Mouse (Mus musculus) brown adipose tissue, adult 24 weeks (tissue): Measurements from ENCODE around the gene Tmem14a. TPM values are rescaled to one million over a fixed set of nuclear protein-coding genes. Genes with fewer than 3 reads are reported as not detected.
"Not testable (repeated sequence)": the region's sequence is repeated elsewhere in the genome, so short reads cannot be mapped to it uniquely, and the experiment has no call there.

Experiments used
- H3K27ac ChIP-seq: fragments of 200-500 bp; replicated peaks from 2 replicates; pipeline ENCODE4 v1.5.1; 2012; ENCODE audit warnings: low read depth, mild to moderate bottlenecking, low read length
- H3K4me1 ChIP-seq: fragments of 200-500 bp; 2 replicates; pipeline ENCODE4 v1.6.1; 2012; ENCODE audit warnings: low read length, mixed read lengths; ENCODE audit not compliant: control insufficient read depth, insufficient read depth, insufficient read length
- H3K4me3 ChIP-seq: fragments of 200-500 bp; 2 replicates; pipeline ENCODE4 v1.5.1; 2012; ENCODE audit warnings: low read depth, mild to moderate bottlenecking, low read length, moderate library complexity; ENCODE audit not compliant: insufficient read depth
- polyA plus RNA-seq: library from polyadenylated mRNA; stranded (reverse); fragments of >200 nt; gene quantifications from 2 replicates; pipeline ENCODE4 v1.2.4, GENCODE M21; 2012; ENCODE audit not compliant: missing spikeins, insufficient read depth, insufficient read length

The Tmem14a gene
- polyA plus RNA-seq, 1 experiment: 4.6 TPM

DNA sequence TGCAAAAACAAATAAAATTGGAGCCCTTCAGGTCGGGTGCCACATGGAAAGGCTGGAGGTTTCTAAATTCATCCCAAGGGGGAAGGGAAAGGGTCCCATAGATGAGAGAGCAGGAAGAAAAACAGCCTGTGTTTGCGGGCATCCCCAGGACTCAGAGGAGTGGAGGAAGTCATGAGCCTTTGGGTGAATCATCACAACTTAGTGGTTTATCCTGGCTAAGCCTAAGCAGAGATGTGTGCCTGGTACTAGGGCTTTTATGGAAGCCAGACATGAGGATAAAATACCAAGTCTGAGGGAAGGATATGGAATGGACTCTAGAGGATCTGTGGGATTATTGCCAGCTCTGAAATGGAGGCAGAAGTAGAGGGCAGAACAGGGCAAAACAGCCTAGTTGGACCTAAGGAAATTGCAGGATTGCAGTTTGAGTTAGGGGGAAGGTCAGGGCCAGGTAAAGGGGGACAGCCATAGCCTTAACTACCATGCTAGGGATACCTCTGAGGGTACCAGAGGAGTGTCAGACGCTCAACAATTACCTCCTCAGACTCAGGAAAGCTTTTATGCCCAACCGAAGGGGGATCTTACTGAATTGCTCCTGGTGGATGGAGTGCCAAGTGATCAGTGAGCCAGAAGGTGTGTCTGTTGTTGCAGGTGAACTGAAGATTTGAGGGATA is 26.1 kb downstream of the Tmem14a start:
- H3K27ac ChIP-seq: no peak overlapping the region
- H3K4me3 ChIP-seq: no peak overlapping the region
- H3K4me1 ChIP-seq: no peaks in the 10 kb centered on the region

- Histone ChIP-seq H3K4me3 (no peak overlapping the region), H3K4me1 (no peaks in the 10 kb centered on the region), H3K27ac (no peak overlapping the region)
These were observed 27.8 kb downstream of the Tmem14a start for GRCm38 (mm10) chr1:21246136-21246535.

- Histone ChIP-seq H3K4me3 (no peak overlapping the region), H3K4me1 (no peaks in the 10 kb centered on the region), H3K27ac (no peak overlapping the region)
These were observed 29.5 kb downstream of the Tmem14a start for GRCm38 (mm10) chr1:21247896-21248295.

DNA sequence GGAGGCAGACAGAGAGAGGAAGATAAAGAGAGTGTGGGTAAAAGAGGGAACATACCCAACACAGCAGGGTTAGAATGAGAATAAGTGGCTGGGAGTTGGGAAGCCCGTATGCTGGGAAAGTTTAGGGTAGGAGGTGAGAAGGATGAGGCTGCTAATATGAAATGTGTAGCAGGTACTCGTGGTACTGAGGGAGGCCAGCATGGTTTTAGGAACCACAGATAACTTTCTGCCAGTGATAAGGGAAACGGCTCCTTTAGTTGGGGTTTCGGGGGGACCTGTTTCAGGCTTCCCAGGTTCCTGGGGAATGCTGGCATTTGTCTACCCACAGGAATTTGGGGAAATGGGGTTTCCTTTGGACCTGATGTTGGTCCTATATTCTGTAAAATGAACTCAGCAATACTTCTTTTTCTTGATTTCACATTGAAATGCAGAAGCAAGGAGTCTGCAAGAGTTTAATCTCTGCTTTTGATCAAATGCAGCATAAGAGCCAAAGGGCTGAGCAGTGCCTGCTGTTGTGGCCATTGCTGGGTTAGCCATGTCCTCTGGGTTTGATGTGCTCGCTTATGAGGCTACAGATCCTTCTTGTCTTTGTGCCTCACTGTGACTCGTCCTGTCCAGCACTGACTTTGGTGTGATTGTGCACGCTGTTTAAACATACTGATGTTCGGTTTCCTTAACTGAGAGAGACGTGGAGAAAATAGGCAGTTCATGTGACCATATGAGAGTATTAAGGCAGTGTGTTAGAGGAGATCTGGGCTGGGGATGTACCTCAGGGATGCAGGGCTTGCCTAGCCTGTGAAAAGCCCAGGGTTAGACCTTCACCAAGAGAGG is 30.4 kb downstream of the Tmem14a start:
- Histone ChIP-seq H3K27ac (no peak overlapping the region), H3K4me1 (no peaks in the 10 kb centered on the region), H3K4me3 (no peak overlapping the region)

GRCm38 (mm10) chr1:21251661-21252060 is 33.3 kb downstream of the Tmem14a start:
- H3K4me1 ChIP-seq: no peaks in the 10 kb centered on the region
- H3K27ac ChIP-seq: no peak overlapping the region
- no peak overlapping the region for H3K4me3 ChIP-seq

- no peak overlapping the region for H3K27ac ChIP-seq
- H3K4me1 ChIP-seq: no peaks in the 10 kb centered on the region
- H3K4me3 ChIP-seq: no peak overlapping the region
These were observed 34.4 kb downstream of the Tmem14a start for GRCm38 (mm10) chr1:21252566-21253302.

DNA sequence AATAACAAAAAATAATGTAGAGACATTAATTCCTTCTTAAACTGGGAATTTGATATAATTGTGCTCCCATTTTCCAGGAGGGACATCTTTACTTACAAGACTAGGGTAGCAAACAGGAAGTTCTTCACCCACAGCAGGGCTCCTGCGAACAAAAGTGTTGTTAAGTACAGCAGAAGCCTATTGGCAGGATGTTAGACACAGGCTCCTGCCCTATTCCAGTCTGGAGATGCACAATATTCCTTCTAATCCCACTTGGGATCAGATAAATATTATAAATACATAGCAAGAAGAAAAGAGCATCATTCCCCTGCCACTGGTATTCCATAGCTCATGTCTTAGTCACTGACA is 34.9 kb downstream of the Tmem14a start:
- Histone ChIP-seq H3K4me1 (no peaks in the 10 kb centered on the region), H3K27ac (no peak overlapping the region), H3K4me3 (no peak overlapping the region)

DNA sequence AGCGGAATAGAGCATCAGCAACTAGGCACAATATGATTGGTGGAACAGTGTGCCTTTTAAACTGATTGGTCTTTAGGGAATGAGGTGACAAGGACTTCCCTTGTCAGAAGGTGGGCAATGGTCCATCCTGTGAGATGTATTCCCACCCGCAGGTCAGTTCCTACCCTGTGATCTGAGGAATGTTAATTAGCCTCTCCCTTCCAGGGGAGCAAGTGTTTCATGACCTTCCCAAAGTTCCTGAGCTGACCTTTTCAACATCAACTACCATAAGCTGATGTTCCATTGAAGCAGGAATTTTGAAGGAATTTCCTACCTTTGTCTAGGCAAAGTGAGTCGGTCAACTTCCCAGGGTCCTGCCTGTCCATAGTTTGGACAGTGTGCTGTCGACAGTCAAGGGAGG is 35.5 kb downstream of the Tmem14a start:
- H3K4me3 ChIP-seq: no peak overlapping the region
- no peaks in the 10 kb centered on the region for H3K4me1 ChIP-seq
- H3K27ac ChIP-seq: no peak overlapping the region

GRCm38 (mm10) chr1:21255625-21256345 is 37.4 kb downstream of the Tmem14a start:
- H3K27ac ChIP-seq: no peak overlapping the region
- H3K4me3 ChIP-seq: no peak overlapping the region
- H3K4me1 ChIP-seq: no peaks in the 10 kb centered on the region

DNA sequence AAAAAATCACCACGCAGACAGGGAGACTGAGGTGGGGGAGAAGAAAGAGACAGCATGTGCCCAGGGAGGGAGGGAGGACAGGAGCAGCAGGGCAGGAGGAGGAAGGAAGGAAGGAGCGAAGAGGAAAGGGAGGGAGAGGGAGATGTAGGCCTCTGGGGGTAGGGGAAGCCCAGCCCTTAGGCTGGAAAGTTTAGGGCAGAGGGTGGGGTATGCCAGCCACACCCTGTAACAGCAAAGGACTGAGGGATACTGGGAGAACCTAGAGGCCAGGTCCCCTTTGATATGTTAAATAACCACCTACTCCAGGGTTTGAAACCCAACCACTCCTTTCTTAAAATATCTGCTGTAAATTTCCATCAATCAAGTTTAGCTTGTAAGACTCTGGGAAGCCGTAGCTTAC is 38.0 kb downstream of the Tmem14a start:
- Histone ChIP-seq H3K27ac (no peak overlapping the region), H3K4me1 (no peaks in the 10 kb centered on the region)

GRCm38 (mm10) chr1:21256871-21257270 is 38.5 kb downstream of the Tmem14a start:
- no peaks in the 10 kb centered on the region for H3K4me1 ChIP-seq
- no peak overlapping the region for H3K4me3 ChIP-seq
- no peak overlapping the region for H3K27ac ChIP-seq

More for the DNA sequence above, 38.0 kb downstream of the Tmem14a start:
- no peak overlapping the region for H3K4me3 ChIP-seq

DNA sequence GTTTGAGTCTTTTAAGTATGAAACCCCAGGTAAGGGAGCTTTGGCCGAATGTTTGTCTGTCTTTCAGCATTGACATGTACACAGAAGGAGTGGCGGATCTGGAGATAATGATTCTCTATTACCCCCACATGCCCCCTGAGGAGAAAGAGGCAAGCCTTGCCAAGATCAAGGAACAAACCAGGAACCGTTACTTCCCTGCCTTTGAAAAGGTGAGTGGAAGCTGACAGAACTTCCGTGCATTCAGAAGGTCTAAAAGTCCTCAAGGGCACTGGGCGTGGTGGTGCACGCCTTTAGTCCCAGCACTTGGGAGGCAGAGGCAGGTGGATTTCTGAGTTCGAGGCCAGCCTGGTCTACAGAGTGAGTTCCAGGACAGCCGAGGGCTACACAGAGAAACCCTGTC is 41.6 kb downstream of the Tmem14a start:
- not testable (repeated sequence) for H3K27ac ChIP-seq, H3K4me1 ChIP-seq, H3K4me3 ChIP-seq

- Histone ChIP-seq H3K27ac (no peak overlapping the region), H3K4me1 (no peaks in the 10 kb centered on the region), H3K4me3 (no peak overlapping the region)
These were observed 44.0 kb downstream of the Tmem14a start for GRCm38 (mm10) chr1:21262401-21262800.

DNA sequence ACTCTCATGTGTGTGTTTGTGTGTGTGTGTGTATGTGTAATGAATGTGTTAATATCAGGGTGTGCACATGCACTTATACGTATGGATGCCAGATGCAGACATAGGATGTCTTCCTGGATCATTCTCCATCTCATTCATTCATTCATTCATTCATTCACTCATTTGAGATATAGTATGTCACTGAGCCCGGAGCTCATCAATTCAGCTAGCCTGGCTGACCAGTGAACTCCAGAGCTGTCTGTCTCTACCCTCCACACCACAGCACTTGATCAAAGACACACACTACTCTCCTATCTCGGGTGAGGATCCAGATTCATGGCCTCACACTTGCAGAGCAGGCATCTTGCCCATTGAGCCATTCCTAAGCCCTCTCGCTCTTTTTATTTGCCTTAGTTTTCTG is 45.6 kb downstream of the Tmem14a start:
- no peaks in the 10 kb centered on the region for H3K4me1 ChIP-seq
- H3K4me3 ChIP-seq: no peak overlapping the region
- no peak overlapping the region for H3K27ac ChIP-seq

- Histone ChIP-seq H3K4me3 (no peak overlapping the region), H3K27ac (no peak overlapping the region), H3K4me1 (no peaks in the 10 kb centered on the region)
These were observed 46.4 kb downstream of the Tmem14a start for GRCm38 (mm10) chr1:21264747-21265146.
